In the genomic region with DNA sequence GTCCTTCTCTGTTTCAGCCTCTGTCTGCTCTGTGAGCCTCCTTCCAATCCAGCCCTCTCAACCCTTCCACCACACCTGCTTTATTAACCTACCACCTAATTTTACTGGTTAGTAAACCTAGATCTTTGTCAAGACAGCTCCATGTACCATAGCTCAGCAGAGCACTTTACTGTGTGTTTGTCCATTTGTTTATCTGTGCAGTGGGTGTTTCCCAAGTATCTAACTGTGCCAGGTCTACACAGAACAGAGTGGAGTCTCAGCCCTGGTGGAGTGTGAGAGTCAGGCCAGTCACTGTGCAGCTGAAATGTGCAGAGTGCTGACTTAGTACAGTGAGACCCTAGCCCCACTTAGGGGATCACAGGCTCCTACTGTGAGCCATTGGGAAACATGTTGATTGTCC, we compare ENCODE assay signal across 23 mouse cellular contexts. TPM values are rescaled to one million over a fixed set of nuclear protein-coding genes. Genes with fewer than 3 reads are reported as not detected.
DNase-seq lines count a peak whose midpoint lies in the region; ATAC-seq lines count a peak whose summit lies in the region.
"Had no signal": no experiment of that assay in that cellular context is flagged by ENCODE, and none has a peak within 500 bp of the region (broad histone marks: within the 10 kb centered on the region; RNA-seq: fewer than 3 reads in every experiment).

No protein-coding gene starts in this region.

- no peaks in the 10 kb centered on the region for H3K36me3 ChIP-seq in midbrain, embryonic 11.5 days (ENCODE audit: control insufficient read depth, insufficient read depth, low read length)
- H3K36me3 ChIP-seq in midbrain, embryonic 16.5 days (ENCODE audit: control insufficient read depth, insufficient read depth, low read length) = 0 out of 2 replicates have a peak, but pooled peaks cover 2% of the 10 kb centered on the region
- H3K36me3 ChIP-seq in liver, embryonic 15.5 days (replicated peaks) = peaks cover 5% of the 10 kb centered on the region

- no peaks in the 10 kb centered on the region for H3K27me3 ChIP-seq in midbrain, embryonic 11.5 days (ENCODE audit: control insufficient read depth, insufficient read depth, low read length)
- H3K27me3 ChIP-seq in midbrain, embryonic 16.5 days (ENCODE audit: control insufficient read depth, insufficient read depth, low read depth, low read length) = no peaks in the 10 kb centered on the region
- H3K27me3 ChIP-seq in liver, embryonic 15.5 days = no peaks in the 10 kb centered on the region
- H3K27me3 ChIP-seq: CH12.LX; embryonic facial prominence, embryonic 13.5 days; forebrain, embryonic 13.5 days; hindbrain, embryonic 12.5 days had no signal

- DNase-seq in midbrain, embryonic 11.5 days (ENCODE audit: low spot score, missing footprints) = peak; percentile 68
- DNase-seq in frontal cortex, adult 2 months (ENCODE audit: extremely low spot score in 1 of 2, low spot score in 1 of 2) = no peak
- DNase-seq in embryo, embryonic 10.5 days (ENCODE audit: low spot score) = no peak
- DNase-seq: adrenal gland, adult 8-10 months; adrenal gland, postnatal 36 days; cerebellum, adult 9-10 months; cerebellum, postnatal 25 days; forebrain, postnatal 0 days; gastrocnemius, postnatal 36 days; heart, adult 11 months; heart, postnatal 10 days; heart, postnatal 4 days had no signal

- no peak overlapping the region for H3K27ac ChIP-seq in midbrain, embryonic 11.5 days (ENCODE audit: low read depth, low read length)
- no peak overlapping the region for H3K27ac ChIP-seq in midbrain, embryonic 16.5 days (ENCODE audit: low read length)
- H3K27ac ChIP-seq in liver, embryonic 15.5 days (replicated peaks) = no peak overlapping the region
- H3K27ac ChIP-seq: embryonic facial prominence, embryonic 13.5 days; forebrain, embryonic 13.5 days; heart, embryonic 10.5 days; hindbrain, embryonic 12.5 days had no signal

- H3K4me1 ChIP-seq in midbrain, embryonic 11.5 days (ENCODE audit: control insufficient read depth, insufficient read depth, low read length) = no peaks in the 10 kb centered on the region
- no peaks in the 10 kb centered on the region for H3K4me1 ChIP-seq in midbrain, embryonic 16.5 days (ENCODE audit: control insufficient read depth, insufficient read depth, low read length)
- H3K4me1 ChIP-seq in liver, embryonic 15.5 days (replicated peaks) = peaks cover 11% of the 10 kb centered on the region
- H3K4me1 ChIP-seq: embryonic facial prominence, embryonic 13.5 days; forebrain, embryonic 13.5 days; hindbrain, embryonic 12.5 days had no signal

- no peak overlapping the region for H3K4me2 ChIP-seq in midbrain, embryonic 11.5 days
- no peak overlapping the region for H3K4me2 ChIP-seq in midbrain, embryonic 16.5 days (ENCODE audit: low read length)
- H3K4me2 ChIP-seq in liver, embryonic 15.5 days = no peak overlapping the region
- H3K4me2 ChIP-seq: embryonic facial prominence, embryonic 13.5 days; forebrain, embryonic 13.5 days; hindbrain, embryonic 12.5 days had no signal

- H3K9me3 ChIP-seq in midbrain, embryonic 11.5 days (ENCODE audit: control insufficient read depth, low read length) = no peaks in the 10 kb centered on the region
- H3K9me3 ChIP-seq in midbrain, embryonic 16.5 days (replicated peaks; ENCODE audit: control insufficient read depth, low read length, poor library complexity, severe bottlenecking) = no peaks in the 10 kb centered on the region
- no peaks in the 10 kb centered on the region for H3K9me3 ChIP-seq in liver, embryonic 15.5 days (replicated peaks)
- H3K9me3 ChIP-seq: embryonic facial prominence, embryonic 13.5 days; forebrain, embryonic 13.5 days; heart, embryonic 10.5 days; hindbrain, embryonic 12.5 days had no signal

- H3K4me3 ChIP-seq in midbrain, embryonic 11.5 days (ENCODE audit: low read depth, low read length) = no peak overlapping the region
- H3K4me3 ChIP-seq in midbrain, embryonic 16.5 days (ENCODE audit: low read depth, low read length) = no peak overlapping the region
- no peak overlapping the region for H3K4me3 ChIP-seq in liver, embryonic 15.5 days (replicated peaks)
- H3K4me3 ChIP-seq: embryonic facial prominence, embryonic 13.5 days; forebrain, embryonic 13.5 days; heart, embryonic 10.5 days; hindbrain, embryonic 12.5 days had no signal

- H3K9ac ChIP-seq in midbrain, embryonic 11.5 days (ENCODE audit: low read length) = no peak overlapping the region
- H3K9ac ChIP-seq in midbrain, embryonic 16.5 days (ENCODE audit: low read depth, low read length) = no peak overlapping the region
- no peak overlapping the region for H3K9ac ChIP-seq in liver, embryonic 15.5 days
- H3K9ac ChIP-seq: embryonic facial prominence, embryonic 13.5 days; forebrain, embryonic 13.5 days; forebrain, postnatal 0 days; hindbrain, embryonic 12.5 days had no signal

- no peak for ATAC-seq in midbrain, embryonic 11.5 days (ENCODE audit: low FRiP score)
- no peak for ATAC-seq in midbrain, embryonic 16.5 days
- ATAC-seq in liver, embryonic 15.5 days (ENCODE audit: insufficient read depth) = peak; percentile 61
- ATAC-seq in megakaryocyte-erythroid progenitor cell, adult 5-6 weeks (replicated peaks; ENCODE audit: low FRiP score, low TSS enrichment, poor library complexity, severe bottlenecking) = peak; percentile 85
- ATAC-seq: forebrain, embryonic 13.5 days; forebrain, postnatal 0 days; hindbrain, embryonic 16.5 days had no signal

RNA-seq across cellular contexts. Expression of a gene that starts 30.7 kb away (rescaled TPM):
- 0.18 TPM in 1 of 2 replicates, not detected in the other for polyA plus RNA-seq in midbrain, embryonic 11.5 days (2014; fragmentation: Nextera tagmentation; extraction: Ambion mirVana)
- not detected in 2 replicates for polyA plus RNA-seq in midbrain, embryonic 16.5 days (2015; fragmentation: Nextera tagmentation; extraction: Ambion mirVana)
- not detected in 2 replicates for polyA plus RNA-seq in liver, embryonic 15.5 days (2015; fragmentation: Nextera tagmentation; extraction: Ambion mirVana)
- not detected in 2 replicates for total RNA-seq in megakaryocyte-erythroid progenitor cell, adult 5-6 weeks (2014; fragmentation: Nextera tagmentation)
- total RNA-seq in megakaryocyte-erythroid progenitor cell, adult 5-6 weeks (2017) = not detected in 2 replicates
- polyA plus RNA-seq in frontal cortex, adult 2 months (2012; rRNA removed) = 0.36 TPM in 1 of 2 replicates, not detected in the other
- total RNA-seq: adrenal gland, adult 8-10 months; adrenal gland, postnatal 36 days; CH12.LX; forebrain, postnatal 0 days; gastrocnemius, adult 8-10 months; gastrocnemius, postnatal 36 days; heart, postnatal 10 days; heart, postnatal 4 days had no signal
- polyA plus RNA-seq: embryonic facial prominence, embryonic 13.5 days; forebrain, embryonic 13.5 days; forebrain, postnatal 0 days; heart, embryonic 10.5 days; heart, embryonic 14.5 days; hindbrain, embryonic 12.5 days; hindbrain, embryonic 16.5 days had no signal

RNA-seq across cellular contexts. Expression of a gene that starts 38.8 kb away (rescaled TPM):
- 1.4 and 1.6 TPM in 2 replicates for polyA plus RNA-seq in midbrain, embryonic 11.5 days (2014; fragmentation: Nextera tagmentation; extraction: Ambion mirVana)
- polyA plus RNA-seq in midbrain, embryonic 16.5 days (2015; fragmentation: Nextera tagmentation; extraction: Ambion mirVana) = 0.76 and 0.89 TPM in 2 replicates
- polyA plus RNA-seq in liver, embryonic 15.5 days (2015; fragmentation: Nextera tagmentation; extraction: Ambion mirVana) = 1.3 and 1.5 TPM in 2 replicates
- 0.52 TPM in 1 of 2 replicates, not detected in the other for total RNA-seq in megakaryocyte-erythroid progenitor cell, adult 5-6 weeks (2014; fragmentation: Nextera tagmentation)
- total RNA-seq in megakaryocyte-erythroid progenitor cell, adult 5-6 weeks (2017) = 0.94 and 2.7 TPM in 2 replicates
- polyA plus RNA-seq in frontal cortex, adult 2 months (2012; rRNA removed) = 1.0 and 1.6 TPM in 2 replicates

Comparison
In these comparisons a context has a peak if more than half of its experiments do, and no peak if none do; other contexts are left out.
1. ATAC-seq: peak in liver, embryonic 15.5 days (single experiment) and megakaryocyte-erythroid progenitor cell, adult 5-6 weeks (single experiment); none in midbrain, embryonic 11.5 days (single experiment) and midbrain, embryonic 16.5 days (single experiment).